Mouse (Mus musculus) cerebellum, postnatal 4 days (tissue): ENCODE results near the gene Ttc7b.

ENCODE experiments used
- DNase-seq, 2 experiments: peaks; one replicate each; pipeline ENCODE4 v3.0.0; 2022; ENCODE audit warnings: low spot score in 2 of 2, mixed read lengths in 1 of 2

Gene Ttc7b

DNA sequence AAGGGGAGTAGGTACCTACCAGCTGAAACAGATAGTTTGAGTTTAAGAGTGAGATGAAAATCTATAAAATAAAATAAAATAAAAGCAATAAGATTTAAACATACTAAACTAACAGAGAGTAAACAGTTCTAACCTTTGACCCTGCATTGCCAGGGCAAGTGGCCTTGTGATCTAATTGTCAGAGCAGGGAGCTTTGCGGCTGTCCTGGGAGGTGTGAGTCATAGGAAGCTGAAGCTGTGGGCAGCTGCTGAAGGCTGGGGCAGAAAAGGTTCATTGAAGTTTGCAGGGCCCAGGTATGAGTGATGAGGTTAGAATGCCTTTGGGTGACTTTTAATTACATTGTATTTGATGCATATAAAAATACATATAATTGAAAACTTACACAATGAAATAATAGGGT lies 5.3 kb upstream of the Ttc7b start:
- peak in 1 of 2 experiments; percentile 4 for DNase-seq

DNA sequence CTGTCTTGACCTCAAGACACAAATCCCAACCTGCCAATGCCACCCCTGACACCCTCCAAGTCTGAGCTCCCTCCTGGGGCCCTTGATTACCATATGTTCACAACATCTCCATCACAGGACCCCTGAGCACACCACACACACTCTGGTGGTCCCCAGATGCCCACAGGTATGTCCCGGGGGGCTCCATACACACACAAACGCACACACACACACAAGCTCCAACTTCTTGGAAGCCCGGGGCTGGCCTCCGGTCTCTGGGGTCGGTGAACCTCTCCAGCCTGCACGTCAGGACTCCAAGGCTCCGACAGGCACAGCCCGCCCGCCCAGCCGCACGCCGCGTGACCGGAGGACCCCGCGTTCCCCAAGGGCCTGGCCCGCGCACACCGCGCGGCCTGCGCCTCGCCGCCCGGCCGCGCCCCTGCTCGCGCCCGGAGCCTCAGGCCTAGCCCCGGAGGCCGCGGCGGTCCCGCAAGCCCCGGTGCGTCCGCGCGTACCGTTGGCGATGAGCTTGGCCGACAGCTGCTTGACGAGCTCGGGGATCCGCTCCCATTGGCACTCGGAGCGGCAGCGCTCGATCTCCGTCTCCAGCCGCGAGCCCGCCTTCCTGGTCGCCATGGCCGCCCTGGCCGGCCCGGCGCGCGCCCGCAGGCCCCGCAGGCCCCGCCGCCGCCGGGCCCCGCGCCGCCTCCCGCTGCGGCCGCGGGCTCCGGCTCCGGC lies 391 bp downstream of the Ttc7b start:
- DNase-seq: peak in 1 of 2 experiments; percentile 62

DNA sequence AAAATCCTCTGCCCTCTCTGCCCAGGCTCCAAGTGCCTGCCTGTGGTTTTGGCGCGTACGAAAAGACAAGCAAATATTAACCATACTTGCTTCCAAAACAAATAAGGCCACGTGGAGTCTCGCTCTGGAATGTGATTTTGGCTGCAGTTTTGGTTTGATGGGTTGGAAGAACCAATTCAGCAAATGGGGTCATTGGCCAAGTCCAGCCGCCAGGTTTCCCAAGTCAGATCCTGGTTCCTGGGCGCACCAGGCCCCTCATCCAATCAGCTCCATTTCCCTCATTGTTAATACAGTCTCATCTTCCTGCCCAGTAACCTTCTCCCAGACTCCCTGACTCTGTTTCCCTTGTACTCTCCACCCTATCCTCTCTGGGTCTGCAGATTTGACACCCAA lies 946 bp downstream of the Ttc7b start:
- no peak for DNase-seq

DNA sequence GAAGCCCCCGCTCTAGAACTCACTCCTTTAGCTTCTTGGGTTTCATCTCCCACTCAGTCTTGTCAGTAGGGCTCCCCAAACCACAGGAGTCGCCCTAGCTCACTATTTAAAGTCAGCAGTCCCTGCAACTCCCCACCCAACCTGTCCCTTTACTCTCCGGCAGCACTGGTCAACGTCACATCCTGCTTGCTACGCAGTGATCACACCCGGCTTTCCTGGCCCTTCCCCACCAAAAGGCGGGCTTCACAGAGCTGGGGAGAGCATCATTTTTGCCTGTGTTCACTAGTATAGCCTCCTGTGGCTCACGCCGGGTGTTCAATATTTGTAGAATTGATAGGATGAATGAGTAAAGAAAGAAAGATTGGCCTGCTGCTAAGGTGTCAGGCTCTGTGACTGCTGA lies 3.3 kb downstream of the Ttc7b start:
- no peak for DNase-seq

DNA sequence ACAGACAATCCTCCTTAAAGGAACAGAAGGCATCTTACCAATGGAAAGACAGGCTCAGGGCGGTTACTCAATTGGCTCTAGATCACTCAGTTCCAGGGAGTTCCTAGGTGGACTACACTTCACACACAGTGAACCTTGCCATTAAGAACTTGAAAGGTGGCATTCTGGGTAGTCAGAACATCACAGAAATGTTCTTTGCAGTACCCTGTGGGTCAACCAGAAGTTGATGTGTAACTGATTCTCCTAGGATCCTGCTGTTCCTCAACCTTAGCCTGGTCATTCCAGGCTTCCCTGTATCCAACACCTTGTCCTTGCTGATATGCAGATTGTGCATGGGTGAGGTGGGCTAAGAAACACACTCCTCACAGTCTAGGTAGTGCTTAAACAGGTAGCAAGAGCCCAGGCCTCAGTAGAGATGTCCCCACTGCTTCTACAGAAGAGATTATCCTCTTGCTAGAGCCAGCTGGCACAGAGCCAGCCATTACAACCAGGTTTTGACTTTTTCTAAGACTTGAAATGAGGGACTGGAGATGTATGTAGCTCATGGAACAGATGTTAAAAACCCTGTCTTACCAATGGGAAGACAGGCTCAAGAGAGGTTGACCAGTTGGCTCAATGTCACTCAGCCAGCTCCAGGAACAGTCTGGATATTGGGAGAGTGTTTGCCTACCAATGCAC lies 4.3 kb downstream of the Ttc7b start:
- no peak for DNase-seq

DNA sequence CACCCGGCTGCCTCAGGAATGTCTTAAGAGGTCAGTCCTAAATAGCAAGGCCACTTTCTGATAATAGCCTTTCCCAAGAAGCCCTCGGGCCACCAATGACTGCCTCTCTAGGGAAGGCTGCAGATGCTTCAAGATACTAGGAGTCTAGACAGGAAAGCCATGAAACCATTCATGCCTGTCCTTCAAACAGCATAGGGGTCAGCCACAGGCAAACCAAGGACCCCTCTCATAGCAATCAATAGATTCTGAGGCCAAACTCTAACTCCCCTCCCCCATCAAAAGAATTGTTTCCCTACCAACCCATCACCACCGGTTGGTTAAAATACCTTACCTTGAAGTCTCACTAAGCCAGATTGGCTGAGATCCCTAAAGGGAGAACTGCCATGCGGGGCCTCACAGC lies 5.1 kb downstream of the Ttc7b start:
- no peak for DNase-seq

DNA sequence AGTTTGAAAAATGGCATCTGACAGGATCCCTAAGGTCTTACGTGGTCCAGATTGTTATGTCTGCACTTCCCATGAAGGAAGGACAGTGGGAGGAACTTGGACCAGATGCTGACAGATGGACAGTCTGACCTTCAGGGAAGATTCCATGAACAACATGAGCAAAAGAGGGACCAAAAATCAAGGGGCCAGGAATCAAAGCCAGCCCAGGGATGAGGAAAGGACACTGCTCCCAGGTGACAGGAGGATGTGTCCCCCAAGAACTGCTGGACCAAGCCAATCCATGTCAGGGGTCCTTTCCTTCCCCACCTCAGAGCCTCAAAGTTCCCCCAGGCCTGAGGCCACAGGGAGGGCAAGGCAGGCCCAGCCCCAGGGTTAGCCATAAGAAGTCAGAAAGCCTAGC lies 6.0 kb downstream of the Ttc7b start:
- no peak for DNase-seq

DNA sequence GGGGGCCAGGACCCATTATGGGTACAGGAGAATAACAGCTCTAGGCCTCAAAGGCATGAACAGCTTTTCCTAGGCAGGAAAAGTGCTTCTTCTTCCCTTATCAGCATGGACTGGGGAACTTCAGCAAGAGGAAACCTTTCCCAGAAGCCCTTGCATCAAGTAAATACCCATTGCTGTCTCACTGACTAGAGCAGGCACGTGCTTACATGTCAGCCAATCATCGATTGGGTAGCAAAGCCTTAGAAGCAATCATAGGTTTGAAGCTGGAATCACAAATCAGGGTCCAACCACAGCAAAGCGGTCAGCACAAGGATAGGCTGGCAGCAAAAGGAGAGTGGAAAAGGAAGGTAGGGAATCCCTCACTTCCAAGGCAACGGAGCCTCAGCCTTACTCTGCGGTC lies 7.5 kb downstream of the Ttc7b start:
- DNase-seq: no peak

DNA sequence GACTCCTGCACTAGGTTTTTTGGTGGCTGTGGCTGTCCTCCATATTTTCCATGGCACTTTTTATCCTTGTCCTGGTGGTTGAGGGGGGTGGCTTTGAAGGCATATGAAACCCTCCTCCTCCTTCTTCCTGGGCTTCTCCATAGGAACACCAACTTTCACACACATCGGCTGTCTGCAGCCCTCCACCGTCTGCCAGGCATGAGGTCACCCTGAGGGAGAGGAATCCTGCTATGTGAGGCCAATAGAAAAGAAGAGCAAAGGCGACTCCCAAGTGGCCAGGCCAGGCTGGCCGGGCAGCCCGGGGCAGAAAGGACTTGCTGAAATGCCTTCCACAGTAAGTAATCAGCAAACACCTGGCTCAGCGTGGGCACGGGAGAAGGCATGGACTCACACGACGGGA lies 8.0 kb downstream of the Ttc7b start:
- DNase-seq: no peak

DNA sequence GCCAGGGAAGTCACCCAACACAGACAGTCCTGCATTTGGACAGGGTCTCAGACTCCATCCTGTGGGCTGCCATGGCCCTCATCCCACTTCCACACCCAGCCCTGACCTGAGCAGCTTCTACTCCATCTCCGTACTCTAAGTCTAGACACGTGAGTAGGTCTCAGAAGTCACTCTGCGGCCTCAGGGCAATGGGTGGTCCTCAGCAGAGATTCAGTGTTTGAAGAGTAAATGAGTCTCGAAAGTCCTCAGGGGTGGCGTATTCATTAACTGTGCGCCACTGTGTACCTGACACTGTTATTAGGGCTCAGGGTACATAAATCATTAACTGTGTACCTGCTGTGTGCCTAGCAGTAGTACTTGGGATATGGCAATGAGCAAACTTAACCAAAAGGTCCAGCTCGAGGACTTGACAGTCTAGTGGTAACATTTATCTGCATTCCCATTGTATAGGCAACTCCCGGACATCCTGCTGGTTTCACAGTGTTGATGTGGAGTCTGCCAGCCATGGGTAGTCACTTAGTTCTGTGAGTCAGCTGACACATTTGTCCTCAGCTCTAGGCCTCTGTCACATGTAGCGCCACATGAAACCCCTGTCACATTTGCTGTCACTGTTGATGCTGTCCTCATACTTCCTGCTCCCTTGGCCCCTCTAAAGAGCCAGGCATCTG lies 10.9 kb downstream of the Ttc7b start:
- no peak for DNase-seq

DNA sequence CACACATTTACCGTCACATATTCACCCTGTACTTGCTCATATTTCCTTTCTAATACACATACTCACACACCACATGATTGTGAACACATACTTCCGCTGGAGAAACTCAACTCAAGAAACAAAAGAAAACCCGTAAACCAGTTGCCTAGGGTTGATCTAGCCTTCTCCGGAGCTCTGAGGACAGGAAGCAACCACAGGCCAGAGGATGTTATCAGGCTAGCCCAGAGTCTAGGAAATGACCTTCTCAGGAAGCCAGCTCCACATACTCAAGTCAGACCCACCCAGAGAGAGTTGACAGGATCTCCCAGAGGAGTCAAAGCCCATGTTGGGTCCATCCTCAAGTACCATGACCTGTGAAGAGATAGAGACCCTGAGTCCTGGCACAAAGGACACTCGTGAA lies 12.0 kb downstream of the Ttc7b start:
- no peak for DNase-seq

DNA sequence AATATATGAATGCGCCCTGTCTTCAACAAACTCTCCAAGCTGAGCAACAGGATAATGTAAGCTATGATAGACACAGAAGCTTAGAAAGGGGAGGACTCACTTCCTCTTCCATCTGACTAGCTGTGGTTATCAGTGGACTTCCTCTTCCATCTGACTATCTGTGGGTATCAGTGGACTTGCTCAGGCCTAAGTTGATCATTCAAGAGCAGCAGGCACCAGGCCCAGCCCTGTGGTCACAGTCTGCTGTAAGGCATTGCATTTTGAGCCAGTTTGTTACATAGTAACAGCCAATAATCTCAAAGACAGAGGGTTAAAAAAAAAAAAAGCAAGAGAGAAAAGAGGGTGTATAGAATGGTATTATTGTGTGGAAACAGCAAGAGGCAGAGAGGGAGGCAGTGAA lies 15.1 kb downstream of the Ttc7b start:
- no peak for DNase-seq

DNA sequence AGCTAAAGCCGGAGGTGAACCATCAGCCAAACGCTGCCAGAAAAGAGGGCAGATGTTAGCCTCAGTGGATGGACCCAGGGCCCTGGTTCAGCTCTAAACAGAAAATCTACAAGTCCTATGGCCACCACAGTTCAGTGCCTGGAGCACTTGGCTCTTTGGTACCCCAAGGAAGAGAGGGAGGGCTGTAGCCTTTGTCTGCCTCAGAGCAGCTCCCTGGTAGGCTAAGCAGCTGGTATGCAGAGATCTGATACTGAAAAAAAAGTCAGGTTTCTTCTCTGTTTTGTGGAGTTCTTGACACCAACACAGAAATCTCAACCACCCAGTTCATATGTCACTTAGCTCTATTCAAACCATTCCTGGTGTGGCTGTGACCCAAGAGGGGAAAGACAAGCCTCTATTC lies 16.0 kb downstream of the Ttc7b start:
- DNase-seq: no peak

DNA sequence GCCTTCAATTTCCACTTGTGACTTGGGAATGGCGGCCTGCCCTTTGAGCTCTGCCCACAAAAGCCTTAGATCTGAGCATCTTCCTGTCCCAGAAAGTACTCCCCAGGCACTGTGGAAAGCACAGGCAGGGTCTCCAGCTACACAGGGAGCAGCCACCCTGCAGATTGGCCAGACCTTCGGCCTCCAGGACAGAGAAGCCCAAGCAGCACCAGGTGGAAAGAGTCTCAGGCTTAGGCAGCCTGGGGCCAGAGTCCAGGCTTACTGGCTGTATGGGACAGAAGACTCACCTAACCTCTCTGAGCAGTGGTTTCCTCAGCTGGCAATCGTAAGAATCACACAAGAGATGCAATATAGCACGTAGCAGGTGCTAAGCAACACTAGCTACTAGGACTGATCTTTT lies 17.0 kb downstream of the Ttc7b start:
- DNase-seq: no peak

DNA sequence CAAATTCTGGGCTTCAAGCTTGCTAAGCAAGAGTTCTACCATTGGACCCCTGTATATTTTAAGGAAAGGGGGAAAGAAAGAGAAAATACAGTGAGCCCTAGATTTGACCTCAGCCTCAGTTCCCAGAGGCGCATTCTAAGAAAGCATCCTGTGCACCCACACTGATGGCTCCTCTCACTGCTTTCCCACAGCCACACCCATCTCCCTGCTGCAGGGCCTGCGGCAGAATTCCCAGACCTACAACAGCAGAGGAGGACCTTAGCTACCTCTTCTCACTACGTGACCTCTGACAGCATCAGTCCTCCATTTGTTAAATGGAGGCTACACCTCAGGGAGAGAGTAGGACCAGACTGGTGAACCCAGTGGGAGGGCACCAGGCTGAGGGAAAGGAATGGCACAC lies 18.1 kb downstream of the Ttc7b start:
- DNase-seq: no peak

DNA sequence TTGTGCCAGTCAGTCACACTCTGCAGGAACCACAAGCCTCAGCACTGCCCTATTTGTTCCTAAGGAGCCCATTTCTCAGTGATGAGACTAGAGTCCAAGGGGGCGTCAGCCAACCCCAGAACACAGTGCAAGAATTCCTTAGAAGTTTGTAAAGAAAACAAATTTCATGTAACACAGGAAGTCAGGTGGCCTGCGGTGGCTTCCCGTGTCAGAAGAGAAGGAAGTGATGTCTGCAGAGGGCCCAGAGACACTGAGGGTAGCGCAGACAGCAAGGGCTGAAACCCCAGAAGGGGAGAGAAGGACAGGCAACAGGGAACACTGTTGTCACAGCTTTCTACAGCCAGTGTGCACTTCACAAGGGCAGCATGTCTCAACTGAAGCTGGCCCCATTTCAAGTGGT lies 19.4 kb downstream of the Ttc7b start:
- DNase-seq: no peak

DNA sequence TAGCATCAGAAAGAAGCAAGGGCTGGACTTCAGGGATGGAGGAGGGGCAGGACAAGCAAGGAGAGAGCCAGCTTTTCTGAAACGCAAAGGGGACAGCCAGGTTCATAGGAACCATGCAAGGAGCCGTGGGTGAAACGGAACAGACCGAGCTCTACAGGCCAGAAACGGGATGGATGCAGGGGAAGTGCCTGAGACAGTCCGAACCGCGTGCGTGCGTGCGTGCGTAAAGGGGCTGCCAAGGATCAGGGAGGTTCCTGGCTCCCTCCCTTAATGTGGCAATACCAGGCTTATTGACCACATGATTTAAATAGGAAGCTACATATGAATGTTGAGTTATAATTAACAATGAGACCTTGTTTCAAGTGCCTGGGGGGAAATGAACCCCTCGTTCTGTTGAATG lies 21.2 kb downstream of the Ttc7b start:
- no peak for DNase-seq

DNA sequence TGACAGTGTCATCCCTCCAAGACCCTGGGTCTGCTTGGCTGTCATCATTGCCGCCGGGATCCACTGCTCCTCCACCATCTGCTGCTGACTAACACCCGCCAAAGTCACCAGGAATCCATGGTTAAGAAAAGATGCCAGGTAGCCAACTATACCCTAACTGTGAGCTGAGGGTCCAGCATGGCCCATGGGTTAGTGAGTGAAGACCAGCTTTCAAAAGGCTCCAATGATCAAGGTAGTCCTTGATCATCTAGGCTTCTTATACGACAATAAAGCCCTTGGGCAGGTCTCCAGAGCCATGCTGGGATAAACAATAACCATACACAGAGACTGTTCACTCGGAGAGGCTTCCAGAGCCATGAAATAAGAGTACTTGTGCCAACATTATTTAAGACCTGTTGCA lies 22.6 kb downstream of the Ttc7b start:
- DNase-seq: no peak

DNA sequence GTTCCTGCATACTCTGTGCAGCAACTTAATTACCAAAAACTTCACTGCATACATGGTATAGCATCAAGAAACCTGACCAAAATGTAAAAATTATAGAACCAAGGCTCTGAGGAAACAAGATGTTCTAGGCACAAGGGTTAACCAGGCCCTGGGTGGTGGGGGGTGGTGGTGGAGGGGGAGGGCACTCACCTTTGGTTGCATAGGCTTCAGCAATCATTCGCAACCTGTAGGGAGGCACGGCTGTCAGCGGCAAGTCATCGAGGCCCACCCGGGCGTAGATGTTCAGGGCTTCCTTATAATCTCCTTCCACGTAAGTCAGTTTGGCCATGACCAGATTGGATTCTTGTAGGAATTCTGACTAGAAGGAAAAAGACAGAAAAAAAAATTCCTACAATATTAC lies 25.5 kb downstream of the Ttc7b start:
- DNase-seq: no peak

DNA sequence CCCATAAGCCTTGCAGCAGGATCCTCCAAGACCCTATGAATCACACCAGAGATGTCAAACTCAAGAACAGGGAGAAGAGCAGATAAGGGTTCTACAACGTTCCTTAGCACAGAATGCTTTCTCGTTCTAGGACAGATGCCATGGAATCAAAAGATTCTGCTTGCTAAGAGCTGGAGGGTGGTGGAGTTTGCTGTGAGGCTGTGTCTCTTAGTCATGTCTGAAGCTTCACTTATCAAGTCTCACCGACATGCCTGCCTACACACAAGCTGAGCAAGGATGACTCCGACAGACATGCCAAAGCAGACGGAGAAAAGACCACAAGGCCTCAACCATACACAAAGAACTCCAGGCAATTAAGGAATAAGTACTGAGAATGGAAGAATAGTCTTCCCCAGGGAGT lies 27.4 kb downstream of the Ttc7b start:
- DNase-seq: no peak

DNA sequence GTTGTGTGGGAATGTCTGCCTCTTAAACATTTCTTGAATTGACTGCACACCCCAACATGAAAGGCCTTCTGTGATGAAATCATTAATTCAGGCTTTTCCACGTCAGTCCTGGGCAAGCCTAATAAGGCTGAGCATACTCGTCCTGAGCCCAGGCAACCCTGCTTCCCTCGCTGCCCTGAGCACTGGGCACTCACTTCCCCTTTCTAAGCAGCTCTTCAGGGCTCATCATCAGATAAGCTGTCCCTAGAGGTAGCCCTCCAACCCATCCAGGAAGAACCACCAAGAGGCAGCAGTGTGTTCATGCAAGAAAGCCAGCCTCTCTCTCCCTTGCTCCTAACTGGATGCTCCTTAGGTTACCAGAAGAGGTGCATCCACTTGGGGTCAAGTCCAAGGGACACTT lies 27.9 kb downstream of the Ttc7b start:
- DNase-seq: no peak

DNA sequence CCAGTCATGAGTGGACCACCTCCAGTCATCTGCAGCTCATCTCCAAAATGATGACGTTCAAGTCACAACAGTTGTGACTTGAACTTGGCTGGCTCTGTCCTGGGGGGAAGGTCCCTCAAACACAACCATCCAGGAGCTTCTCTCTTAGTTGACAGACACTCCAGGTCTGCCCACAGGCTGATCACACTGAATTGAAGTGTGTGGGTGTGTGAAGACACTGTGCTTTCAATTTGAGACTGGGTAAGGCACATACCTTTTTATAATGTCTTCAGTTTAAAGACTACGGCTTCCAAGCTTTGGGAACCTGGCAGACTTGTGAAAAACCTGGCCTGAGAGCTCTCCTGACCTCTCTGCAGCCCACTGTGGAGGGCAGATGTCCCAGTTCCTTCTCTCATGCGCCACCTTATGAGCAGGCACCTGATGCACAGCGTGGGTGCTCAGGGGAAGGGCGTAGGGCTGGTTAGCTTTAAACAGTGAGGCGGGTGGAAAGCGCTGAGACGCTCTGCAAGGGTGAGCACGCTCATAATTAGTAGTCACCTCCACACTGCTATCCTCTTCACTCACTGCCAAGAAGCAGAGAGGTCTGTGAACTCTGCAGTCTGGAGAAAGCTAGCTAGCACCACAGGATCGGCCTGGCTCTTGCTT lies 28.5 kb downstream of the Ttc7b start:
- DNase-seq: no peak

DNA sequence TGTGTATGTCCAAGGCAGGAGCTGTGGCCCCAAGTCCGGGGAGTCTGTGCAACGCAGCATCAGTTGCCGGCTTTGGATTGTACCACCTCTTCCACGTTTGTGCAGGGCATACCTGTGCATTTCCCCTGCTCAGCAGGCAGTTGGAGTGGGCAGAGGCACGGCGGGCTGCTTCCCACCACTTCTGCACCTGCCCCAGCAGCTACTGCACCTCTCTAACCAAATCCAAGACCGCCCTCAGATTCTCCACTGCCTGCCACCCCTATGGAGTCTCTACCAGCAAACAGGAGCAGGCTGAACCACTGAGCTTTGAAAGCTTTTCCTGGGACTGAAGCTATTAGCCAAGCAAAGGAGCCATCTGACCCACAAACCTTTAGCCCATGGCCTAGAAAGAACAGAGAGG lies 30.8 kb downstream of the Ttc7b start:
- DNase-seq: no peak
